Mouse (Mus musculus): ENCODE measurements around the gene Cfap157.

Gene Cfap157

GRCm38 (mm10) chr2:32784048-32784681, at the start of gene Cfap157:
Cfap157 (minus strand) TSS chr2:32784428.
- no peak for DNase-seq

GRCm38 (mm10) chr2:32828979-32829676, 44.9 kb upstream of the Cfap157 start:
- no peak for DNase-seq

GRCm38 (mm10) chr2:32825796-32826195, 41.6 kb upstream of the Cfap157 start:
- no peak for DNase-seq

GRCm38 (mm10) chr2:32824778-32825177, 40.5 kb upstream of the Cfap157 start:
- DNase-seq: no peak

GRCm38 (mm10) chr2:32824181-32824580, 40.0 kb upstream of the Cfap157 start:
- DNase-seq: no peak

GRCm38 (mm10) chr2:32823579-32824154, 39.4 kb upstream of the Cfap157 start:
- no peak for DNase-seq

- DNase-seq: no peak
These were observed 38.9 kb upstream of the Cfap157 start for GRCm38 (mm10) chr2:32823153-32823552.

- DNase-seq: no peak
These were observed 38.4 kb upstream of the Cfap157 start for GRCm38 (mm10) chr2:32822643-32823042.

GRCm38 (mm10) chr2:32821041-32821802, 37.0 kb upstream of the Cfap157 start:
- no peak for DNase-seq

GRCm38 (mm10) chr2:32818208-32818607, 34.0 kb upstream of the Cfap157 start:
- DNase-seq: no peak

- no peak for DNase-seq
These were observed 33.4 kb upstream of the Cfap157 start for GRCm38 (mm10) chr2:32817589-32817988.

GRCm38 (mm10) chr2:32816946-32817581, 32.8 kb upstream of the Cfap157 start:
- DNase-seq: no peak

GRCm38 (mm10) chr2:32816497-32816896, 32.3 kb upstream of the Cfap157 start:
- no peak for DNase-seq

GRCm38 (mm10) chr2:32811959-32812358, 27.7 kb upstream of the Cfap157 start:
- no peak for DNase-seq

- no peak for DNase-seq
These were observed 24.8 kb upstream of the Cfap157 start for GRCm38 (mm10) chr2:32808816-32809566.

- no peak for DNase-seq
These were observed 14.2 kb upstream of the Cfap157 start for GRCm38 (mm10) chr2:32798251-32798962.

- no peak for DNase-seq
These were observed 11.7 kb upstream of the Cfap157 start for GRCm38 (mm10) chr2:32795748-32796418.

- no peak for DNase-seq
These were observed 7.1 kb upstream of the Cfap157 start for GRCm38 (mm10) chr2:32791297-32791696.

GRCm38 (mm10) chr2:32788581-32788980, 4.4 kb upstream of the Cfap157 start:
- no peak for DNase-seq

GRCm38 (mm10) chr2:32787176-32787575, 2.9 kb upstream of the Cfap157 start:
- no peak for DNase-seq

- DNase-seq: no peak
These were observed 2.5 kb downstream of the Cfap157 start for GRCm38 (mm10) chr2:32781710-32782109.
